Mouse (Mus musculus): ENCODE measurements around the gene Rtn1.

The Rtn1 gene

GRCm38 (mm10) chr12:72232176-72232575 lies 176.7 kb downstream of the Rtn1 start:
- DNase-seq (ENCODE audit: low spot score in 2 of 2): no peak

GRCm38 (mm10) chr12:72229451-72230196 lies 179.2 kb downstream of the Rtn1 start:
- DNase-seq (ENCODE audit: low spot score in 2 of 2): no peak

- DNase-seq (ENCODE audit: low spot score in 2 of 2): no peak
Measured at GRCm38 (mm10) chr12:72227731-72228130, 181.1 kb downstream of the Rtn1 start.

GRCm38 (mm10) chr12:72225371-72225770 lies 183.5 kb downstream of the Rtn1 start:
- DNase-seq (ENCODE audit: low spot score in 2 of 2): no peak

GRCm38 (mm10) chr12:72223557-72224102 lies 185.2 kb downstream of the Rtn1 start:
- no peak for DNase-seq (ENCODE audit: low spot score in 2 of 2)

GRCm38 (mm10) chr12:72213554-72213953 lies 195.3 kb downstream of the Rtn1 start:
- DNase-seq (ENCODE audit: low spot score in 2 of 2): no peak

GRCm38 (mm10) chr12:72200828-72201227 lies 208.0 kb downstream of the Rtn1 start:
- no peak for DNase-seq (ENCODE audit: low spot score in 2 of 2)

- DNase-seq (ENCODE audit: low spot score in 2 of 2): no peak
Measured at GRCm38 (mm10) chr12:72197925-72198486, 210.8 kb downstream of the Rtn1 start.

GRCm38 (mm10) chr12:72197434-72197833 lies 211.4 kb downstream of the Rtn1 start:
- no peak for DNase-seq (ENCODE audit: low spot score in 2 of 2)

GRCm38 (mm10) chr12:72184929-72185328 lies 223.9 kb downstream of the Rtn1 start, which contains the start of gene Ccdc175:
TSS of gene Ccdc175 (minus strand) at chr12:72185029.
- no peak for DNase-seq (ENCODE audit: low spot score in 2 of 2)

- no peak for DNase-seq (ENCODE audit: low spot score in 2 of 2)
Measured at GRCm38 (mm10) chr12:72179561-72179960, 229.3 kb downstream of the Rtn1 start.

- no peak for DNase-seq (ENCODE audit: low spot score in 2 of 2)
Measured at GRCm38 (mm10) chr12:72178322-72178721, 230.5 kb downstream of the Rtn1 start.
